Mouse (Mus musculus): ENCODE data around the gene Tac1. TPM values are rescaled to one million over a fixed set of nuclear protein-coding genes. Genes with fewer than 3 reads are reported as not detected.
"Not testable (repeated sequence)": the region's sequence is repeated elsewhere in the genome, so short reads cannot be mapped to it uniquely, and the experiment has no call there.

The Tac1 gene
- 10 to 100 TPM; 24.3 to 66.7 TPM for total RNA-seq (2021)

DNA sequence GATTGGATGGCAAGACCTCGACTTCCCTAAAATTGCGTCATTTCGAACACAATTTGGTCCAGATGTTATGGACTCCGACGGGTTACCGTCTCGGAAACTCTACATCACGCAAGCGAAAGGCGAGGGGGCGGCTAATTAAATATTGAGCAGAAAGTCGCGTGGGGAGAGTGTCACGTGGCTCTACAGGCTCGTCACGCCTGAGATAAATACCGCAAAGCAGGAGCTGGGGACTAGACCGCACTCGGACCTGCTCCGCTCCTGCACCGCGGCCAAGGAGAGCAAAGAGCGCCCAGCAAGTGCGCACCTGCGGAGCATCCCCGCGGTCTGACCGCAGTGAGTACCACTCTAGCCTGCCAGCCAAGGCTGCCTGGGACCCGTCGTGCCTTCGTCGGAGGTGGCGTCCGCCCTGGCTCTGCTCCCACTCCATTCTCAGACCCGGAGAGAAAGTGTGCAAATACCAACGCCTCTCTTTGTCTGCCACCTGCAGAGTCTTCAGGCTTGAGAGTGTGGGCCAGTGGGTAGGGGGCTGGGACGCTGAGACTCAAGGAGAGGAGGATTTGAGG is at the start of gene Tac1:
Gene Tac1, plus strand, starts transcription at position 51 of the 563 bp plus-strand sequence.
- intact Hi-C loops (cut with DNase I): no loop called here
- peak in 1 of 2 experiments; percentile 10 for DNase-seq (ENCODE audit: low spot score in 2 of 2)

DNA sequence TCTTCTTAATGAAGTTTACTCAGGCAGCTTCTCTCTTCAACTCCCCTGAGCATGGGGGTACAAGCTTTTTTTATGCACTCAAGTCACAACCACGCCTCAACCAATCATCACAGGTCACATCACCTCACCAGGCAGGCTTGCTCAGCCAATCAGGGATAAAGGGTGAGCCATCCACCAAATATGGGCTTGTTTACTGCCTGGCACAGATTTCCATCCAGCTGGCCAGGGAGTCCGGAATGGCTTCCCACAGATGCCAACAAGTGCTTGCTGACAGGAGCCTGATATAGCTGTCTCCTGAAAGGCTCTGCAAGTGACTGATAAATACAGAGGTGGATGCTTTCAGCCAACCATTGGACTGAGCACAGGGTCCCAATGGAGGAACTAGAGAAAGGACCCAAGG is 11.2 kb upstream of the Tac1 start:
- intact Hi-C loops (cut with DNase I): not testable (repeated sequence)

DNA sequence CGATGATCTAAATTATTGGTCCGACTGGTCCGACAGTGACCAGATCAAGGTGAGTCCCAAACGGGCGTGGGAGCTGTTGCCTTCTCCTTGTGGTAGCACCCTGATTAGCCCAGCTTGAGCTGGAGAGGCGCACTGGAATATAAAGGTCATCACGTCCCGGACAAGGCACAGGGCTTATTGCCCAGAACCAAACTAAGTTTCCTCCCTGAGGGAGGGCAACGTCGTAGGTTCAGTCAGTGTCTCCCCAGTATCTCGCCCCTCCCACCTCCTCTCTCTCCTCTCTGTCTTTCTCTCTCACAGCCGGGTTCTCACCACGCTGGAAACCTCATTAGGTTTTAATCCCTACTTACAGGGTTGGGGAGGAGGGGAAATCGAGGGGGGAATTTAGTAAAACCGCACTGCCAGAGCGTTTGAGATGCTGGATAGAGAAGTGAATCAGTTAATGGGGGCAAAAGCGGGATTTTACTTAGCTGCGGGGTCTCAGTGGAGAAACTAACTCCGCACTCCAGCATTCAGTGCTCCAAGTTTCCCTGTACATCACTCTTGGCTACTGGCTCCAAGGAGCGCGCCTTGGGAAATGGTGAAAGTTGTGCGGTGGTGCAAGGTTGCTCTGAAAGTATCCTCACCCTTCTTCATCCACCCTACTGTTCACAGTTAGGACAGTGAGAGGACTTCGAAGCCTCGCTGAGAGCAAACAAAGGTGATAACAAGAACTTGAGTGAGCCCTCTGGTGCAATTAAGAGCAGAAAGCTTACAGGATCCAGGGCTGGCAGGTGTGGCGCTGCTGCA is 1.2 kb downstream of the Tac1 start:
- no peak for DNase-seq (ENCODE audit: low spot score in 2 of 2)

More for the DNA sequence above, 11.2 kb upstream of the Tac1 start:
- not testable (repeated sequence) for DNase-seq (ENCODE audit: low spot score in 2 of 2)

DNA sequence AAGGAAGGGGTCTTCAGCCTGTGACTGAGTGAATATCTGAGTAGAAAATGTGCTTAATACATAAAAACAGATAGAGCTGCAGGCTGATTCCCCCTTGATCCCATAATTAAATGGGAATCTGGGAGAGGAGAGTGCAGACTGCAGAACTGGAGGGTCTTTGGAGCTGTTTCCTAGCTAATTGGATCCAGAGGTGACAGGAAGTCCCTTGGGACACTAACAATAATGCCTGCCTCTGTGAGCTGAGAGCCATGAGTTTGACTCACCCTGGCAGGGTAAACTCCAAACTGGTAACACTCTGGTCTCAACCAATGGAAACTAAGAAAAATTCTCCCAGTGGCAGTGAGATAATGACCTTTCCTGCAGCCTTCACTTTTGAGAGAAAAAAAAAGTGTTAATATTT is 3.5 kb downstream of the Tac1 start:
- no peak for DNase-seq (ENCODE audit: low spot score in 2 of 2)
- intact Hi-C loops (cut with DNase I): no loop called here

More for the DNA sequence above, 1.2 kb downstream of the Tac1 start:
- intact Hi-C loops (cut with DNase I): no loop called here

DNA sequence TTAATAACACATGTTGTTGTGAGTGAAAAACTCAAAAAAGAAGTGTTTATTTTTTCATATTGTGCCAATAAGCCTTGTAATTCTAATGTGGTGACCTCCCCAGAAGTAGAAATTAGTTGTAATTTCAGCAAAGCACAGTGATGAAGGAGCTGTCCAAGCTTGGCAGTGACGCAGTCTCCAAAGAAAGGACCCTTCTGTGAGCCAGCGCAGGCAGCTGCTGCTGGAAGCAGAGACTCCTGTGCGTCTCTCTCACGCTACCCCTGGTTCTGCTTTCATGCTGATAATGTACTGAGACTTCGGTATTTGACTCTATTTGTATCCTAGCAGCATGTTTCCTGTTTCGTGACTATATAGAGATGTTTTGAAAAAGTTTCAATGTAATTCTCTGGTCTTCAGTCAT is 7.8 kb downstream of the Tac1 start:
- DNase-seq (ENCODE audit: low spot score in 2 of 2): no peak
- intact Hi-C loops (cut with DNase I): no loop called here

DNA sequence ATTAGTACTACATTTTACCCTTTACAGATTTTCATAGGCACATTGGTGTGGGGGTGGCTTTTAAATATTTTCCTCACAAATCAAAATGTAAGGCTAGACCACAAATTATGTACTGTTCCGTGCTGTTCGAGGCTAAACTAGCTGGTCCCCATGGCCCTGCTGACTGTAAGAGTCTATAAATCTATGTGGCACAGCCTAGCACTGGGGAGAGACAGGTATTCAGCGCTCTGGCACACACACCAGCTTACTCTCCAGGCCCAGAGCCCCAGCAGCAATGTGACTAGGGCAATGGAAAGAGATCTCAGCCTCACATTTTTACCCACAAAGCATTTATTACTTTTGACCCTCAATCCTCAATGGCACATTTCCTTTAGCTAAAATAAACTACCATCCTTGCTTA is 9.9 kb downstream of the Tac1 start:
- intact Hi-C loops (cut with DNase I): no loop called here
- DNase-seq (ENCODE audit: low spot score in 2 of 2): no peak

DNA sequence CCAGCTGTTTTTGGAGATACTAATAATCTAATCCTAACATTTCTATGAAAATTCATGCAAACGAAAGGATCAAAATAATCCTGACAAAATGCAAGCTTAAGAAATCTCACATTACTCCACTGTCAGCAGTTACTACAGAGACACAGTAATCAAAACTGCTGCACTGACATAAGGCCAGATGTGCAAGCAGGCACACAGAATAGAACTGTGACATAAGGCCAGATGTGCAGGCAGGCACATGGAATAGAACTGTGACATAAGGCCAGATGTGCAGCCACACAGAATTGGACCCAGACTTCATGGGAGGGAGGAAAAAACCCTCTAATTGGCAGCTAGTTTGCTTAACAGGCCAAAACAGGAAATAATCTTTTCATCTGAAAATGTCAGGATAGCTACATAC is 16.5 kb downstream of the Tac1 start:
- intact Hi-C loops (cut with DNase I): no loop called here
- DNase-seq (ENCODE audit: low spot score in 2 of 2): no peak

DNA sequence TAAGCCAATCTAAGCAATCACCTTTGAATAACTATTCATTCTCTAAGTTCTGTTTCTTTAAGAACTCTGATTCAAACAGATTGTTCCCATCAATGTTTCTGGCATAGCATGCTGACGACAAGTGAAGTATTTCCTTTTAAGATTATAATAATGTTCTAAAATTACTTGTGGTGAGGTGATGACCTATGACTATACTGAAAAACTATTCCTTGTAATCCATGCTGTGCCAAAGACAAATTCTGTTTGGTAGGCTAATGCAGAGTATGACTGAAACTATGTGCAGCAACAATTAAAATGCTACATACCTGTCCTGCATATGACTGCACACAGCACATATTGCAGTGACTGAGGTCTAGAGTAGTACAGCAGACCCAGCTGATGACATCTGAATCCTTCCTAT is 23.4 kb downstream of the Tac1 start:
- intact Hi-C loops (cut with DNase I): no loop called here

DNA sequence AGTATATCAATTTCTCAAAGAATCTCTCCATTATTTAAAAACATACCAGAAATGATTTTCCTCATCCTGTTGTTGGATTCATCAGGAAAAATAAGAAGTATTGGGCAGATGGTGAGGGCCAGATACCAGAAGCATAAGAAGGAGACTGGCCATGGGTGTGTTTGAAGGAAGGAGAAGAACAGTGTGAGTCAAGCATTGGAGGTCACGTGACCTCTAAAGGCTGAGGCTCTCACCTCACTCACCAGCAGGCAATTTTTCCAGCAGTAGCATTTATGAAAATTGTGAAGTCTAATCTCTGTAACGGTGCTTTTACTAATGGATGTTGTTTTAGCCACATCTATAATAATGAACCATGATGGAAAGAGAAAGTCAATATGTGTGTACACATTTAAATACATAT is 39.8 kb downstream of the Tac1 start:
- intact Hi-C loops (cut with DNase I): no loop called here
- DNase-seq (ENCODE audit: low spot score in 2 of 2): no peak

More for the DNA sequence above, 23.4 kb downstream of the Tac1 start:
- DNase-seq (ENCODE audit: low spot score in 2 of 2): no peak

DNA sequence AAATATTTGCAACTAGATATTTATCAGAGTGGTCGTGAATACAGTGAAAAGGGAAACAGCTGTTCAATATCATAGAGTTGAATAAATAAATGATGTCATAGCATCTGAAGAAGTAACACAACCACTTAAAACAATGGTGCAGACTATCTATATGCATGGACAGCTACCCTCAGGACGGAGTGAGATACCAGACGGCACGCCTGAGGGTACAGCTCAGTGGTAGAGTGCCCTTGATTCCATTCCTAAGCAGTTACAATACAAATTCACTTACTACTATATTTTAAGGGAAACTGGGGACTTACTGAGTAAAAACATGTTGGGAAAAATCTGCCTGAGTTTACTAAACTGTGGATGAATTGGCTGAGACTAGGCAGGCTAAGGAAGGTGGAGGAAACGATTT is 43.7 kb downstream of the Tac1 start:
- intact Hi-C loops (cut with DNase I): no loop called here
- no peak for DNase-seq (ENCODE audit: low spot score in 2 of 2)

DNA sequence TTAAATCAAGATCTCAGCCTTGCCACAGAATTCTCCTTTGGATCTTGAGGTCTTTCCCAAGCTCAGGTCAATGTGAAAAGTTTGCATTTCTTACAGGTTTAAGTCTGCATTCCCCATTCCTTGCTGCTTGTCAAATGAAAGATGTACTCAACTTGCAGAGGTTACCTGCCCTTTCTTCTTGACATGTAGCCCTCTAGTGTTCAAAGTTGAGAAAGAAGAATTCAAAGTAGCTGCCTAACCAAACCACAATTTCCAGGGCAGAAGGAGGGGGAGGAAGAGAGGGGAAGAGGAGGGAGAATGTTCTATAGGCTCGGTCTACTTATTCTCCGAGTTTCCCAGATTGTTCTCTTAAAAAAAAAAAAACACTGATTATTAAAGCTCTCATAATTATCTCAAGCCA is 45.5 kb downstream of the Tac1 start:
- no peak for DNase-seq (ENCODE audit: low spot score in 2 of 2)
- intact Hi-C loops (cut with DNase I): no loop called here

DNA sequence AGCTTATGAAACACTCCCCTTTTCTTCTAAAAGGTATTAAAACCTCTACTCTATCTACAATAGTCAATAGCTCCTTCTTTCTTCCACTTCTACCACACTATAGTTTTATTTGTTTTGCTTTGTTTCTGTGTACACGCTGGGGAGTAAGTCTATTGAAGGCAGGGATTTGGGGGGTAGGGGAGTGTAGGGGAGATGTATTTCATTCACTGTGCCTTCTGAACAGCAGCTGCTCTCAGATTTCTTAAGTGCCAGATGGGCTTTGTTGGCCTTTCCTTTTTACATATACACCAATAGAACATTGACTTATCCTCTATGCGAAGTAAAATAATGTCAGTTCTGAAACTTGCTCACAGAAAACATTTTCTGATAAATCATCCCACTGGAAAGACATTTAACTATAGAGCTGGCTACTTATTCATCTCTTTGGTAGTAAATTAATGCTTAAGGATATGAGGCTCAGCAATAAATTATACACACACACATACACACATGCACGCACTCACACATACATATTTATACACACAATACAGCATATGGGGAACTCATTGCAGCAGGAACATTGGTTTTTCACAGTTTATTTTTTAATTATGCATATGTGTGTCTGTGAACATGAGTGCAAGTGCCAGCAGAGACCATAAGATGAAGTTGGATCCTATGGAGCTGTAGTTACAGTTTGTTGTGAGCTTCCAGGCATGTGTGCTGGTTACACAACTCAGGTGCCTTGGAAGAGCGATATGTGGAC is 46.8 kb downstream of the Tac1 start:
- intact Hi-C loops (cut with DNase I): no loop called here
- DNase-seq (ENCODE audit: low spot score in 2 of 2): no peak

DNA sequence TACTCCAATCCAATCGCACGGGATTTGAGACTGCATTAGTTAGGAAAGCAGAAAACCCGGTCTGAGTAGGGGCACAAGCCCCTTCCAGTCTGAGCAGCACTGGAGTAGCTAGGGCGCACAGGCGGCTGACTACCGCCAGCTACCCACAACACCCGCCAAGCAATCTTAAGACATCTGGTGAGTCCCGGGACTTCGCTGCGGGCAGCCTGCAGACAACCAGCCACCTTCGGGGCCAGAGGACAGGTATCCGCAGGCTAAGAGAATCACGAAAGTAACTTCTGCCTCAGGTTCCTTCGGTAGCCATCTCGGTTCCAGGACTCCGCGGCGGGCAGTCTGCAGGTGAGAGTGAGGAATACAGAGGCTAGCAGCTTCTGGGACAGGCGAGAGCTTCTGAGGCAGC is 59.0 kb downstream of the Tac1 start:
- DNase-seq (ENCODE audit: low spot score in 2 of 2); intact Hi-C loops (cut with DNase I): not testable (repeated sequence)

Other genes with a start within 250 kb of the Tac1 start
- gene Asns, start 138.4 kb downstream of the Tac1 start, total RNA-seq (2021): 100 to 1,000 TPM in 1 of 2 experiments, 10 to 100 TPM in 1; 92.1 to 107 TPM